Mouse (Mus musculus) right cerebral cortex, postnatal 25 days (tissue): ENCODE results near the gene Ift80.
A peak's percentile ranks its signal among the peaks of the same experiment; 100 is the strongest.
"Not testable (repeated sequence)": the region's sequence is repeated elsewhere in the genome, so short reads cannot be mapped to it uniquely, and the experiment has no call there.

Experiments
- DNase-seq: peaks from one replicate; pipeline ENCODE4 v3.0.0; 2022

Gene Ift80

GRCm38 (mm10) chr3:68928619-68929018 lies 75.8 kb downstream of the Ift80 start:
- DNase-seq, result no peak

- DNase-seq, result no peak
These were observed 96.9 kb downstream of the Ift80 start for GRCm38 (mm10) chr3:68907509-68907908.

GRCm38 (mm10) chr3:68904902-68905778 lies 99.2 kb downstream of the Ift80 start:
- no peak for DNase-seq

- not testable (repeated sequence) for DNase-seq
These were observed 101.7 kb downstream of the Ift80 start for GRCm38 (mm10) chr3:68902636-68903035.

- DNase-seq, result no peak
These were observed 107.2 kb downstream of the Ift80 start for GRCm38 (mm10) chr3:68897154-68897553.

GRCm38 (mm10) chr3:68895426-68895825 lies 108.9 kb downstream of the Ift80 start:
- no peak for DNase-seq

GRCm38 (mm10) chr3:68886845-68887244 lies 117.5 kb downstream of the Ift80 start:
- no peak for DNase-seq

- no peak for DNase-seq
These were observed 130.3 kb downstream of the Ift80 start for GRCm38 (mm10) chr3:68874079-68874478.

GRCm38 (mm10) chr3:68870568-68870950 lies 133.8 kb downstream of the Ift80 start:
- DNase-seq, result peak; percentile 11

- DNase-seq, result peak; percentile 64
These were observed 134.4 kb downstream of the Ift80 start for GRCm38 (mm10) chr3:68869691-68870567.

- no peak for DNase-seq
These were observed 135.1 kb downstream of the Ift80 start, which contains the start of gene 1110032F04Rik for GRCm38 (mm10) chr3:68869211-68869690. 1110032F04Rik (plus strand) TSS chr3:68869586.

GRCm38 (mm10) chr3:68852414-68852813 lies 152.0 kb downstream of the Ift80 start:
- no peak for DNase-seq

GRCm38 (mm10) chr3:68848323-68848722 lies 156.0 kb downstream of the Ift80 start:
- no peak for DNase-seq

GRCm38 (mm10) chr3:68844025-68844424 lies 160.3 kb downstream of the Ift80 start:
- no peak for DNase-seq
